Mouse (Mus musculus) retina, embryonic 14.5 days (tissue): ENCODE measurements around the gene Phf10.
"Not testable (repeated sequence)": the region's sequence is repeated elsewhere in the genome, so short reads cannot be mapped to it uniquely, and the experiment has no call there.

Experiments
- DNase-seq: peaks from one replicate; pipeline ENCODE4 v3.0.0-alpha.2; 2015; ENCODE audit warnings: low spot score

The Phf10 gene

GRCm38 (mm10) chr17:14960951-14961556 lies at the start of gene Phf10:
Gene Phf10 (minus strand): TSS chr17:14961273.
- DNase-seq: peak; percentile 52

GRCm38 (mm10) chr17:15009706-15010413 lies 48.8 kb upstream of the Phf10 start, which contains the start of gene Gm3435:
Gene Gm3435 (plus strand): TSS chr17:15010176.
- not testable (repeated sequence) for DNase-seq

GRCm38 (mm10) chr17:15009088-15009487 lies 48.0 kb upstream of the Phf10 start:
- DNase-seq: not testable (repeated sequence)

- DNase-seq: not testable (repeated sequence)
Observed at GRCm38 (mm10) chr17:15000047-15000446, 39.0 kb upstream of the Phf10 start.

GRCm38 (mm10) chr17:14994140-14994539 lies 33.1 kb upstream of the Phf10 start:
- not testable (repeated sequence) for DNase-seq

GRCm38 (mm10) chr17:14993139-14993832 lies 32.2 kb upstream of the Phf10 start:
- not testable (repeated sequence) for DNase-seq

GRCm38 (mm10) chr17:14992522-14993138 lies 31.6 kb upstream of the Phf10 start:
- DNase-seq: not testable (repeated sequence)

- not testable (repeated sequence) for DNase-seq
Observed at GRCm38 (mm10) chr17:14990116-14990702, 29.1 kb upstream of the Phf10 start.

GRCm38 (mm10) chr17:14978362-14979038 lies 17.4 kb upstream of the Phf10 start, which contains the start of the genes 9030025P20Rik and Gm3417:
Gene 9030025P20Rik (plus strand): TSS chr17:14978468.
Gene Gm3417 (minus strand): TSS chr17:14978790.
- not testable (repeated sequence) for DNase-seq

GRCm38 (mm10) chr17:14977718-14978361 lies 16.8 kb upstream of the Phf10 start:
- not testable (repeated sequence) for DNase-seq

- not testable (repeated sequence) for DNase-seq
Observed at GRCm38 (mm10) chr17:14968373-14968913, 7.4 kb upstream of the Phf10 start.

GRCm38 (mm10) chr17:14961557-14962154 lies 583 bp upstream of the Phf10 start:
- DNase-seq: not testable (repeated sequence)

GRCm38 (mm10) chr17:14960520-14960919 lies 553 bp downstream of the Phf10 start:
- DNase-seq: peak; percentile 5

- peak; percentile 13 for DNase-seq
Observed at GRCm38 (mm10) chr17:14959979-14960378, 1.1 kb downstream of the Phf10 start.

- DNase-seq: no peak
Observed at GRCm38 (mm10) chr17:14958686-14959327, 2.3 kb downstream of the Phf10 start.

- DNase-seq: no peak
Observed at GRCm38 (mm10) chr17:14953452-14953851, 7.6 kb downstream of the Phf10 start.

- no peak for DNase-seq
Observed at GRCm38 (mm10) chr17:14949161-14949827, 11.8 kb downstream of the Phf10 start.

GRCm38 (mm10) chr17:14944551-14944950 lies 16.5 kb downstream of the Phf10 start:
- DNase-seq: no peak

- DNase-seq: no peak
Observed at GRCm38 (mm10) chr17:14943729-14944059, 17.4 kb downstream of the Phf10 start.
